ENCODE assay signal across 8 mouse cellular contexts in the genomic region with DNA sequence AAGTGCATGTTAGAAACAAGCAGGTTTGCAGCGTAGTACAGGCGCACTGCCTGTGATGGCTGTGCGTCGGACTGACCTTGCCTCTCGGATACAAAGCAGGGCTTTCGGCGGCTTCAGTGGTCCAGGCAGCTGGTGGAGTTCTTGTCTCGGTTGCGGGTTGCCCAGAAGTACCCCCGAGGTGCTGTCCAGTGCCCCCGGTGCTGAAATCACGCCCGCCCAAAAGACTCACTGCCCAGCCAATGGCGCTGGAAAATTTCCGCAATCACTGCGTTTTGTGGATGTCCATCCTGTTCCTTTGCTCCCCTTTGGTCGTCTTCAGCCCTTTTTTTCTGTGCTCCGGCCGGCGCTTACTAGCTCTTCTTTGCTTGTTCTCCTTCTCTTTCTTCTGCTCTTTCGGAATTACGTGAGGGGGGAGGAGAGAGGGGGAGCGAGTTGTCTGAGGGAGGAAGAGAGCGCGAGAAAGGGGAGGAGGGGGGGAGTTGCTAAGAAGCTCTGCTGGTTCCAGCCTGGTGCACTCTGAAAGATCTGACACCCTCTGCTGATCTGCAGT. TPM values are rescaled to one million over a fixed set of nuclear protein-coding genes. Genes with fewer than 3 reads are reported as not detected.
DNase-seq lines count a peak whose midpoint lies in the region; ATAC-seq and TF ChIP-seq lines count a peak whose summit lies in the region.

Slitrk1 (minus strand) TSS at position 445 of the 550 bp plus-strand sequence.

- H3K4me1 ChIP-seq in forebrain, embryonic 13.5 days = peaks cover 35% of the 10 kb centered on the region
- H3K4me1 ChIP-seq in hindbrain, embryonic 16.5 days (ENCODE audit: control insufficient read depth, insufficient read depth, low read depth, low read length) = peaks cover 4% of the 10 kb centered on the region
- peaks cover 30% of the 10 kb centered on the region for H3K4me1 ChIP-seq in midbrain, embryonic 13.5 days (replicated peaks)
- 0 out of 2 replicates have a peak, but pooled peaks cover 10% of the 10 kb centered on the region for H3K4me1 ChIP-seq in stomach, embryonic 16.5 days (ENCODE audit: control insufficient read depth, insufficient read depth, low read length)

- no peaks in the 10 kb centered on the region for H3K27me3 ChIP-seq in forebrain, embryonic 13.5 days
- no peaks in the 10 kb centered on the region for H3K27me3 ChIP-seq in hindbrain, embryonic 16.5 days (replicated peaks; ENCODE audit: control insufficient read depth, insufficient read depth, low read length)
- H3K27me3 ChIP-seq in midbrain, embryonic 13.5 days = no peaks in the 10 kb centered on the region
- peaks cover 24% of the 10 kb centered on the region for H3K27me3 ChIP-seq in stomach, embryonic 16.5 days (ENCODE audit: control insufficient read depth, insufficient read depth, low read length)

- H3K4me2 ChIP-seq in forebrain, embryonic 13.5 days = peak within 1 kb of the TSS; percentile 89
- peak within 1 kb of the TSS; percentile 88 for H3K4me2 ChIP-seq in hindbrain, embryonic 16.5 days (ENCODE audit: low read length)
- H3K4me2 ChIP-seq in midbrain, embryonic 13.5 days (replicated peaks) = peak within 1 kb of the TSS; percentile 91
- H3K4me2 ChIP-seq in stomach, embryonic 16.5 days (ENCODE audit: low read depth, low read length) = peak within 1 kb of the TSS; percentile 52

- peak; percentile 83 for ATAC-seq in forebrain, embryonic 13.5 days
- ATAC-seq in hindbrain, embryonic 16.5 days = peak; percentile 85
- ATAC-seq in midbrain, embryonic 13.5 days = peak; percentile 81
- no peak for ATAC-seq in stomach, embryonic 16.5 days (ENCODE audit: insufficient read depth, low FRiP score)
- no peak for ATAC-seq in erythroid progenitor cell, adult 5-6 weeks (replicated peaks; ENCODE audit: low FRiP score, poor library complexity, severe bottlenecking)

- 0% methylated on average over 23 of the region's 25 CpGs for WGBS in forebrain, embryonic 13.5 days
- WGBS in hindbrain, embryonic 16.5 days = 0% methylated on average over 25 of the region's 25 CpGs
- under 1% methylated on average over 25 of the region's 25 CpGs for WGBS in midbrain, embryonic 13.5 days
- under 1% methylated on average over 24 of the region's 25 CpGs for WGBS in stomach, embryonic 16.5 days

- peak within 1 kb of the TSS; percentile 79 for H3K9ac ChIP-seq in forebrain, embryonic 13.5 days
- peak within 1 kb of the TSS; percentile 78 for H3K9ac ChIP-seq in hindbrain, embryonic 16.5 days (ENCODE audit: low read depth, low read length)
- peak within 1 kb of the TSS; percentile 86 for H3K9ac ChIP-seq in midbrain, embryonic 13.5 days (replicated peaks)
- no peak within 1 kb of the TSS for H3K9ac ChIP-seq in stomach, embryonic 16.5 days (ENCODE audit: low read length)

- TF ChIP-seq CTCF in left cerebral cortex, adult 2 months (IDR thresholded peaks at IDR 0.05) = no peak; the same call in 1 of the 2 replicates

- intact Hi-C loops in left cerebral cortex, adult 2 months (cut with DNase I) = loop anchor here (5.0 kb wide), 3 partner anchors 91 to 666 kb away; no protein-coding TSS in a partner anchor

- peak within 1 kb of the TSS; percentile 74 for H3K4me3 ChIP-seq in forebrain, embryonic 13.5 days
- peak within 1 kb of the TSS; percentile 62 for H3K4me3 ChIP-seq in hindbrain, embryonic 16.5 days (ENCODE audit: low read length)
- peak within 1 kb of the TSS; percentile 83 for H3K4me3 ChIP-seq in left cerebral cortex, adult 2 months
- peak within 1 kb of the TSS; percentile 68 for H3K4me3 ChIP-seq in midbrain, embryonic 13.5 days (replicated peaks)
- peak within 1 kb of the TSS; percentile 44 for H3K4me3 ChIP-seq in stomach, embryonic 16.5 days (replicated peaks; ENCODE audit: low read length)

- H3K9me3 ChIP-seq in forebrain, embryonic 13.5 days (replicated peaks) = no peaks in the 10 kb centered on the region
- no peaks in the 10 kb centered on the region for H3K9me3 ChIP-seq in hindbrain, embryonic 16.5 days (ENCODE audit: control insufficient read depth, low read length)
- no peaks in the 10 kb centered on the region for H3K9me3 ChIP-seq in midbrain, embryonic 13.5 days
- H3K9me3 ChIP-seq in stomach, embryonic 16.5 days (replicated peaks; ENCODE audit: control insufficient read depth, low read length) = no peaks in the 10 kb centered on the region

- peak within 1 kb of the TSS; percentile 85 for H3K27ac ChIP-seq in forebrain, embryonic 13.5 days
- H3K27ac ChIP-seq in hindbrain, embryonic 16.5 days (ENCODE audit: low read depth, low read length) = peak within 1 kb of the TSS; percentile 90
- peak within 1 kb of the TSS; percentile 96 for H3K27ac ChIP-seq in left cerebral cortex, adult 2 months
- peak within 1 kb of the TSS; percentile 94 for H3K27ac ChIP-seq in midbrain, embryonic 13.5 days
- H3K27ac ChIP-seq in stomach, embryonic 16.5 days (ENCODE audit: low read length) = no peak within 1 kb of the TSS

- peak; percentile 83 for DNase-seq in Muller cell, postnatal 12 days (ENCODE audit: inconsistent ontology term)
- DNase-seq in cerebellum, adult 11-12 months = peak; percentile 82
- DNase-seq in left cerebral cortex, adult 2 months (ENCODE audit: extremely low spot score in 1 of 2, low spot score in 2 of 2) = peak; percentile 59 to 71

- no peaks in the 10 kb centered on the region for H3K36me3 ChIP-seq in forebrain, embryonic 13.5 days (ENCODE audit: poor library complexity, severe bottlenecking)
- no peaks in the 10 kb centered on the region for H3K36me3 ChIP-seq in hindbrain, embryonic 16.5 days (ENCODE audit: control insufficient read depth, insufficient read depth, low read length)
- H3K36me3 ChIP-seq in midbrain, embryonic 13.5 days = no peaks in the 10 kb centered on the region
- no peaks in the 10 kb centered on the region for H3K36me3 ChIP-seq in stomach, embryonic 16.5 days (ENCODE audit: control insufficient read depth, insufficient read depth, low read length)

RNA-seq across cellular contexts. Expression of gene Slitrk1, which starts in this region (rescaled TPM):
- 14.0 and 14.5 TPM in 2 replicates for polyA plus RNA-seq in forebrain, embryonic 13.5 days (2015; fragmentation: Nextera tagmentation; extraction: Ambion mirVana)
- polyA plus RNA-seq in hindbrain, embryonic 16.5 days (2015; fragmentation: Nextera tagmentation; extraction: Ambion mirVana) = 32.8 and 34.9 TPM in 2 replicates
- total RNA-seq in left cerebral cortex, adult 2 months (2021) = 10 to 100 TPM; 79.7 to 87.3 TPM
- 22.9 and 23.7 TPM in 2 replicates for polyA plus RNA-seq in midbrain, embryonic 13.5 days (2015; fragmentation: Nextera tagmentation; extraction: Ambion mirVana)
- 0.75 and 1.2 TPM in 2 replicates for polyA plus RNA-seq in stomach, embryonic 16.5 days (2015; fragmentation: Nextera tagmentation; extraction: Ambion mirVana)
- not detected in 2 replicates for total RNA-seq in erythroid progenitor cell, adult 5-6 weeks (2015; ENCODE audit: low replicate concordance)
- total RNA-seq in erythroid progenitor cell, adult 5-6 weeks (2017; ENCODE audit: low replicate concordance) = not detected in 2 replicates

Comparison
In these comparisons a context has a peak if more than half of its experiments do, and no peak if none do; other contexts are left out.
1. RNA of gene Slitrk1 (total RNA-seq): 79.7 to 87.3 TPM in left cerebral cortex, adult 2 months; not detected in erythroid progenitor cell, adult 5-6 weeks; every median in the first group is over 10 times any median in the second.
2. ATAC-seq: peak in forebrain, embryonic 13.5 days (single experiment), hindbrain, embryonic 16.5 days (single experiment) and midbrain, embryonic 13.5 days (single experiment); none in stomach, embryonic 16.5 days (single experiment) and erythroid progenitor cell, adult 5-6 weeks (single experiment).
3. Peak in every context shown above with its lines, with median percentiles within 50 percentile points of each other: DNase-seq, H3K4me2 ChIP-seq and H3K4me3 ChIP-seq.